Mouse (Mus musculus): ENCODE results near the gene Actl11.

Actl11 gene

DNA sequence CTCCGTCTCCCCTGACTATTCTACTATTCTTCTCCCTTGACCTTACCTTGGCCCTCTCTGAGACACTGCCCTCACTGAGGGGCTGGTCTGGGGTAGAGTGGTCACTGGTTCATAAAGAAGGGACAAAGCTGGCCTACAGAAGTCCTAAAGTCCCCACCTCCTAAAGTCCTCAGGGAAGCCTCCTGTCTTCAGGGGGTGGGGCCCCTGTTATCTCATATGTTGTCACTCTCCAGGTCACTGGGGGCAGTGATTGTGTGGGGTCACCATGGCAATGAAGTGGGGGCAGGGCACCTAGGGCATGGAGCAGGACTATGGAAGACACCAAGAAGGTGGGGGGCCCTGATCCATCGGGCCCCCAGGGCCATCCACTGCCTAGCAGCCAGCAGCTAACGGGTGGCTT, at the start of gene Actl11:
TSS of gene Actl11 (plus strand) at position 301 of the 400 bp plus-strand sequence.
- DNase-seq (ENCODE audit: low spot score) = no peak

DNA sequence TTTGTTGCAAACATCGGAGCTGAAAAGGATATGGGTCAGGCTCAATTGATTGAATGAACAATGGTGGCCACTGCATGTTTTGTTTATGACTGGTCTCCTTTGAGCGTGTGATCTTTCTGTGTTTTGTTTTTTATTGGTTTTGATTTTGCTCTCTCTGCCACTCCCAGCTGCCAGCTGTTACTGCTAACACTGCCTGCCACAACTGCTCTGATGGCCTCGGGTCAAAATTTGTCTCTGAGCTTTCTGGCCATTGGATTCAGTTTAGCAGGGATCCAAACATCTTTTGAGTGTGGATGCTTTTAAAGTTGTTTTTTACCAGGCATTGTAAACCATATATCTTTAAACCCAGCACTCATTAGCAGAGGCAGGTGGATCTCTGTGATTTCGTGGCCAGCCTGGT, 47.9 kb upstream of the Actl11 start:
- no peak for DNase-seq (ENCODE audit: low spot score)

DNA sequence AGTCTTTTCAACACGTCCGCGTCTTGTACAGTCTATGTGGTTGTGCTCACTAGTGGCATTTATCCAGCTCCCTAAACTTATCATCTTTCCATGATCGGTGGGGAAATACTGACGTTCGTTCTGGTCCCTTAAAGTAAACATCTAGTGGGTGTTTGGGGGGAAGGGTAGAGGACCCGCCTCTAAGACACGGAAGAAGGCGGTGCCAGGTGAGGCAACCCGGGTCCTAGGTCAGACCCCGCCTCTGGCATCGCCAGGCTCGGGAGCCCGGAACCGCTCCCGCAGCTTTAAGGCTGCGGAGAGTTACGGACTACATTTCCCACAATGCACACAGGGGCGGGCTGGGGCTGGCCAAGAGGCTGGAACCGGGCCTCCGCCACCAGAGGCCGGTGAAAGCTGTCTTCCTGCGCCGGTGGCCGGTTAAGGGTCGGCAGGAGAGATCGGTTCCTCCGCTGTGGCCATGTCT, 40.4 kb upstream of the Actl11 start, which contains the start of gene Mon1a:
TSS of gene Mon1a (plus strand) at position 348 of the 463 bp plus-strand sequence.
- peak; percentile 92 for DNase-seq (ENCODE audit: low spot score)

DNA sequence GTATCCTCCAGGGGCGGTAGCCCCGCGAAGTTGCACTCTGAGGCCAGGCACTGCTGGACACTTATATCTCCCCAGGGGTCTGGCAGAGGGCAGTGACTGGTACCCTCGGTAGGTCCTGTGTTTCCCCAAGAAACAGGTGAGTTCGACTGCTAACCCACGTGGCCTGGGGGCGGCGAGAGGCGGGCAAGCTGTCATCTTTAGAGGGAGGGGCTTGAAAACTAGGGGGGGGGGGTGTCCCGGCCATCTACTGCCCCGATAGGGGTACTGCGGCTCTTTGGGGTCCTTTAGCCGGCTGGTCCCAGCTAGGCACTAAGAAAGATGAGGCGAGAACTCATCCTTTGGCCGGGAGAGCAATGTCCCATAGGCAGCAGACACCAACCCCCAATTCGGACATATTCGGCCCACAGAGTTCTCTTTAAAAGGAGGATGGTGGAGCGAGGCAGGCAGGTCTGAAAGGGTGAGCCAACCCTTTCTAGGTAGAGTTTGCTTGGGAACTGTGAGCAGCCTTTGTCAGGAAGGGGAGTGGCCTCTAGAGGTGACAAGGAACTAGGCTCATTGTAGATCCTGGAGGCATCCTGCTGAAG, 39.9 kb upstream of the Actl11 start:
- DNase-seq (ENCODE audit: low spot score) = peak; percentile 46

DNA sequence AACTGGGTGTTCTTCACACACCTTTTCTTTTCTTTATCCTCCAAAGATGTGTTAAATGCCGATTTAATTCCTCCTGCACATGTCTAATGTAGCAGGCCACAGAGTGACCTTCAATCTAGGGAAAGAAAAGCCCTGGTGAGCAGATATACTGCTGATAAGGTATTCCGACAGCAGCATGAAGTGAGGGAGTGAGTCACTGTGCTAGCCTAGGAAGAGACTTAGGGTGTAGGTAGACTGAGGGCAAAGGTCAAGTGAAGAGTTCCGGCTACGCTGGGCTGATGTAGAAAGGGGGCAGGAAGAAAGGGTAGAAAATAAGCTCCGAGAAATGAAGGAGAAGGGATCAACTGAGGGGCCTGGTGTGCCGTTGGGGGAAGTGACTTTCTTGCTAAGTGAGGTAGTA, 38.0 kb upstream of the Actl11 start:
- DNase-seq (ENCODE audit: low spot score) = no peak

DNA sequence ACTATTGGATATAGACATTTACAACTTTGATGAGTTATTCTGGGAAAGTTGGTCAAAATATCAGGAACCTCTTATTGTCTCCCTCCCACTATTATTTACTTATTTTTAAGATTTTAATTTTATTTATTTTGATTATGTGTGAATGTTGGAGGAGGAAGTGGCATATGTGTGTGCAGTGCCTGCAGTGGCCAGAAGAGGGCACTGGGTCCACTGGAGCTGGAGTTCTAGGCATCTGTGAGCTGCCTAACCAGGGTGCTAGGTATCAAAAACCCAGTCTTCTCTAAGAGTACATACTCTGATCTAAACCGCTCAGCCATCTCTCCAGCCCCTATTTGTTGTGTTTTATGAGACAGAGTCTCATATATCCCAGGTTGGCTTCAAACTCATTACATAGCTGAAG, 37.2 kb upstream of the Actl11 start:
- peak; percentile 34 for DNase-seq (ENCODE audit: low spot score)

DNA sequence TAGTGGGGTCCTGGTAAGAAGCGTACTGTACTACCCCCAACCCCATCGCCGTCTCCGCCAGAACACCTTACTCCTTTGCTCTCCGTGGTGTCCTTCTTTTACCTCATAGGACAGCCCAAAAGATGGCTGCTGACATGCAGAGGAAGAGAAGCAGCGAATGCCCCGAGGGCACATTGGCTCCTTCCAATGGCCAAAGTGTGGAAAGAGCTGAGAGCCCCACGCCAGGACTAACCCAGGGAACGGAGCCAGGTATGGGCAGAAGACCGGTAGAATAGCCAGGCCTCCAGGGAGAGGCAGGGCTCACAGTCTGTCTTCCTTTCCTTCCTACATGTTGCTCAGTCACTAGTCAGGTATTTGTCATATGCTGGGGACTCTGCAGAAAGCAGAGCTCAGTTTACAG, 29.7 kb upstream of the Actl11 start:
- no peak for DNase-seq (ENCODE audit: low spot score)

DNA sequence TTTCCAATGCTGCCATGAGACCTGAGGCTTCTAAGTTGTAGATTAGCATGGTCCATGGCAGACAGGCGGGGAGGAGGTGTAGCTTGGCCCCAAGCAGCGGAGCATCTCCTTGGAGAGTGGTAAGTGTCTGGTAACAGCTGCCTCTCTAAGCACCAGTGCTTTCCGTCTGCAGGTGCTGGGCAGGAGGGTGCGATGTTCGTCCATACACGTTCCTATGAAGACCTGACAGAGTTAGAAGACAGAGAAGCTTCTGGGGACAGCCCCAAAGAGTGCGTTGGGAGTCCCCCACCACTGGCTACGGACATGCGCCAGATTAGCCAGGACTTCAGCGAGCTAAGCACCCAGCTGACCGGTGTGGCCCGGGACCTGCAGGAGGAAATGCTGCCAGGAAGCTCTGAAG, 28.4 kb upstream of the Actl11 start:
- no peak for DNase-seq (ENCODE audit: low spot score)

DNA sequence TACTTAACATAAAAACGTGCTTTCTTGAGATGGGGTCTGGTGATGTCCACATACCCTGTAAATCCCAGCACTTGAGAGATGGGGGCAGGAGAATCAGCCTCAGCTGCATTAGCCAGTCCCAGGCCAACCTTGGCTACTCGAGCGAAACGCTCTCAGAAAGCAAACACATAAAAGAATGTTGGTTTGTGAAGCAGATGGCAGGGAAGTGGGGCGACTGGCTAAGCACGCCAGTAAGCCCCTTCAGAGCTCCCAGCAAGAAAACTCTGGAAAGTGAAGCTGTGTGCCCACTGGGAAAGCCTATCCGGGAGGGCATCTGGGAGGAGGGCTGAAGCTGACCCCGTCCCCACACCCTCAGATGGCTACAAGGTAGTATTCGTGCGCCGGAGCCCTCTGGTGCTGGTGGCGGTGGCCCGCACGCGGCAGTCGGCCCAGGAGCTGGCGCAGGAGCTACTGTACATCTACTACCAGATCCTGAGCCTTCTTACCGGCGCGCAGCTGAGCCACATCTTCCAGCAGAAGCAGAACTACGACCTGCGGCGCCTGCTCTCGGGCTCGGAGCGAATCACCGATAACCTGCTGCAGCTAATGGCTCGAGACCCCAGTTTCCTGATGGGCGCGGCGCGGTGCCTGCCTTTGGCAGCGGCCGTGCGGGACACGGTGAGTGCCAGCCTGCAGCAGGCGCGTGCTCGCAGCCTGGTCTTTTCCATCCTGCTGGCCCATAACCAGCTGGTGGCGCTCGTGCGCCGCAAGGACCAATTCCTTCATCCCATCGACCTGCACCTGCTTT, 27.2 kb upstream of the Actl11 start:
- DNase-seq (ENCODE audit: low spot score) = peak; percentile 15

DNA sequence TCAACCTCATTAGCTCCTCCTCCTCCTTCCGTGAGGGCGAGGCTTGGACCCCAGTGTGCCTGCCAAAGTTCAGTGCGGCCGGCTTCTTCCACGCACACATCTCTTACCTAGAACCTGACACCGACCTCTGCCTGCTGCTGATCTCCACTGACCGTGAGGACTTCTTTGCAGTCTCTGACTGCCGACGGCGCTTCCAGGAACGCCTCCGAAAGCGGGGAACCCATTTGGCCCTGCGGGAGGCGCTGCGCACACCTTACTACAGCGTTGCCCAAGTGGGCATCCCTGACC, 26.7 kb upstream of the Actl11 start:
- DNase-seq (ENCODE audit: low spot score) = no peak

DNA sequence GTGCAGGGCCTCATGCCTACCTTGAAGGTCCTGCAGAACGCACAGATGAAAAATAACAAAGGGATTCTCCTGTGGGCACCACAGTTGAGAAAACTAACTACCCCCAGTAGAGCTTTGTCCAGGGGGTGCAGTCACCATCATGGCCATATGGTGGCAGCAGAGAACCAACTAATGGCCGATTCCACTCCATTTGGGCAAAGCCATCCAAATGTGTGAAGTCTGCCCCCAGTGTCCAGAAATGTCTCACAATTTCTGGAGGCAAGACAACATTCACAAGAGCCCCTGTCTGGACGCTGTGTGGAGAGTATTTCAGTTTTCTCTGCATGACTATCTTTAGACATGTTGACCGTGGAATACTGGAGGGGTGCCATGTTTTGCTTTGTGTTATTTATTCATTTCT, 23.5 kb upstream of the Actl11 start:
- peak; percentile 81 for DNase-seq (ENCODE audit: low spot score)

DNA sequence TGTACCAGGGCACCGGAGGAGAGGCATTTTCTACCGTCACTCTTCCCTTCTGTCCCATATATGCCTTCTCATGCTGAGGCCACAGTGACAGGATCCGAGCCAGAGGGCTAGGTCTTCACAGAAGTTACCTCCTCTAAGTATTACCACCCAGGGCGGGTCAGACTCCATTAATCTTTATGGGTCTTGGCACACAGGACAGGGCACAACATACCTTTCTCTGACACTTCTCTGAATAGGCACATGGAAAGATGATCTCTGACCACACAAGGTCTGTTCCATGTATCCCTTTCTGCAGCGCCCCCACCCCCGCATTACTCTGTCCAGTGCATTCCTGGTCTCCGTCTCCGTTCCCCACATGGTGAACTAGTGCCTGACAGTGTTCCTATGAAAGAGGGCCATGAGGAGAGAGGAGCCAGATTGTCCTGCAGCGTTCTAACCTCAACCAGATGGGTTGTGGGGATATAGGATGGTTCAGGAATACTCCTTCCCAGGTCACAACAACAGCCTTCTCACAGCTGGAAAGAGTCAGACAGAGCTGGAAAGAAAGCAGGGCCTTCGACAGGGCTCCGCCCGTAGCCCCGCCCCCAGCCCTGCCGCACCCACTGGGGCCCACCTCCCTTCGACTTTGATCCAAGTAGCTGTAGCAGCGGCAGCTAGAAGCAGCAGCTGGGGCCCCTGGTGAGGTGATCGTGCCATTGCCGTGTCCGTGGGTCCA, 21.9 kb upstream of the Actl11 start, which contains the start of gene Mst1r:
TSS of gene Mst1r (plus strand) at position 622 of the 715 bp plus-strand sequence.
- peak; percentile 16 for DNase-seq (ENCODE audit: low spot score)

DNA sequence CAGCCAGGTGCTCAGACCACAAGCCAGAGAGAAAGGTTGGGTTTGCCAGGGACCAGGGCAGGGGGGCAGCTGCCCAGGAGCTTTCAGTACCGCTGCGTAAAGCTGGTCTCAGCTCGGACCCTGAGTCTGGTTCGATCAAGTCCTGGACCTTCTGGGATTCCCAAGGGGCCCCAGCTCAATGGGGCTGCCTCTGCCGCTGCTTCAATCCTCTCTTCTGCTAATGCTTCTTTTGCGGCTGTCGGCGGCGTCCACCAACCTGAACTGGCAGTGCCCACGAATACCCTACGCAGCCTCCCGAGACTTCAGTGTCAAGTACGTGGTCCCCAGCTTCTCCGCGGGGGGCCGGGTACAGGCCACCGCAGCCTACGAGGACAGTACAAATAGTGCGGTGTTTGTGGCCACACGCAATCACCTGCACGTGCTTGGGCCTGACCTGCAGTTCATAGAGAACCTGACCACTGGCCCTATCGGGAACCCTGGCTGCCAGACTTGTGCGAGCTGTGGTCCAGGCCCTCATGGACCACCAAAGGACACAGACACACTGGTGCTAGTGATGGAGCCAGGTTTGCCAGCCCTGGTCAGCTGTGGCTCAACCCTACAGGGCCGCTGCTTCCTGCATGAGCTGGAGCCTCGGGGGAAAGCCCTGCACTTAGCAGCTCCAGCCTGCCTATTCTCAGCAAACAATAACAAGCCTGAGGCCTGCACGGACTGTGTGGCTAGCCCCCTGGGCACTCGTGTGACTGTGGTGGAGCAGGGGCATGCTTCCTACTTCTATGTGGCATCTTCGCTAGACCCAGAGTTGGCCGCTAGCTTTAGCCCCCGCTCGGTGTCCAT, 21.1 kb upstream of the Actl11 start:
- DNase-seq (ENCODE audit: low spot score) = no peak

DNA sequence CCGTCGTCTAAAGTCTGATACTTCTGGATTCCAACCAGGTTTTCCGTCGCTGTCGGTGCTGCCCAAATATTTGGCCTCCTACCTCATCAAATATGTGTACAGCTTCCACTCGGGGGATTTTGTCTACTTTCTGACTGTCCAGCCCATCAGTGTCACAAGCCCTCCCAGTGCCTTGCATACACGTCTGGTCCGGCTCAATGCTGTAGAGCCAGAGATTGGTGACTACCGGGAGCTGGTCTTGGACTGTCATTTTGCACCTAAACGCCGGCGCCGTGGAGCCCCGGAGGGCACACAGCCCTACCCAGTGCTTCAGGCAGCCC, 20.5 kb upstream of the Actl11 start:
- no peak for DNase-seq (ENCODE audit: low spot score)

DNA sequence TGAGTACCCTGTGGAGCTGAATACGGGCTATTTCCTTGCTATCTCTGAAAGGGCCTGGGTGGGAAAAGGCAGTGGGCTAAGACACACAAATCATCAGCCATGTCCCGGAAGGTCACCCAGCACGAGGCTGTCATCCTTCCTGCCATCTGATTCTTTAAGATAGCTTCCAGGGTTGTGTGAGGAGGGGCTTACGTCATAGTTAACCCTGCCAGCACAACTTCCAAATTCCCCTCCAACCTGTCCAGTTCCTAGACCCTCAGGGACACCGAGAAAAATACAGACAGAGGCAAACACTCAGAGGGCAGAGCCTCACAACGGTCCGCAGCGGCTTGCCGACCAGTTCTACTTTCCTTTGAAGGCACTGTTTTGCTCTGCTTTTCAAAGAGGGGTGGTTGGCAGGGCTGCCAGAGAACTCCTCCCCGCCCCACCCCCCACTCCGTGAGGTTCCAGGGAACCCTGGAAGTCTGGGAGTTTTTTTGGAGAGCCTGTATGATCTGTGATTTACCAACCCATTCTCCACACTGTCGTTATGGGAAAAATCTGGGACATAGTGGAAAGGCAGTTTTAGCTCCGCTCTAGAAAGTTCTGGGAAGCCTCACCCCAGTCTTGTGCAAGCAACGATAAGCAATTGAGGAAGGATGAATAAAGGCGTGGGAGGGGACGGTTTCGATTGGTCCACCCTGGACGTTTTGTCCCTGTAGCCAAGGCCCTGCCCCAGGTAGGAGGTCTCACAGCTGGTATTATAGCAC, 19.7 kb upstream of the Actl11 start:
- DNase-seq (ENCODE audit: low spot score) = no peak

DNA sequence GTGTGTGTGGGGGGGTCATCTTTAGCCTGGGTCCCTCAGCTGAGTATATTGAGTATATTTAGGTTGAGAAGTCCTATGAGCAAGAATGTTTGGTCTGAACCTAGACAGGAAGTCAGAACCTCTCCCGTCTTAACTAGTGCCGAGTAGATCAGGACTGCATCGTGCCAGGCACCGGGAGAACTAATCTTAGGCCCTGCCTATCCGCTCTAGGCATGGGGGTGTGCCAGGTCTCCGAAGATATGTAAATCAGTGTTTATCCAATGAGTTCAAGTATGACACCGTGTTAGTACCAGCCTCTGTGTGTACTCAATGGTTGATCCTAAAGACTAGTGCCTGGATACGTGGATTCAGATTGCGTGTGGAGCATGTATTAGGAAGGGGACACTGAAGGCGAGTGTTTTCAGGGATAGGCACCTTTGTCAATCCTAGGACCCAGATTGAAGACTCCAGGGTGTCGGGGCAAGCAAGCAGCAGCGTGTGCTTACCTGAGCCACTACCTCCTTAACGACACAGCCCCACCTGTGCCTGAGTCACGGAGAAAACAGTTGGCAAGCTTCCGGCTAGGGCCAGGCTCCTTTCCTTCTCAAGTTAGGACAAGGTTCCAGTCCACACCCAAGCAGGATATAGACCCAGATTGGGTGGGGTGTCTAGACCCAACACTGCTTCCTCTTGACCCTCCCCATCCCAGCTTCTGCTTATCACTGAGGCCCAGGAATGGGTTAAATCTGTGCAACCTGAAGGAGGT, 18.1 kb upstream of the Actl11 start:
- no peak for DNase-seq (ENCODE audit: low spot score)

DNA sequence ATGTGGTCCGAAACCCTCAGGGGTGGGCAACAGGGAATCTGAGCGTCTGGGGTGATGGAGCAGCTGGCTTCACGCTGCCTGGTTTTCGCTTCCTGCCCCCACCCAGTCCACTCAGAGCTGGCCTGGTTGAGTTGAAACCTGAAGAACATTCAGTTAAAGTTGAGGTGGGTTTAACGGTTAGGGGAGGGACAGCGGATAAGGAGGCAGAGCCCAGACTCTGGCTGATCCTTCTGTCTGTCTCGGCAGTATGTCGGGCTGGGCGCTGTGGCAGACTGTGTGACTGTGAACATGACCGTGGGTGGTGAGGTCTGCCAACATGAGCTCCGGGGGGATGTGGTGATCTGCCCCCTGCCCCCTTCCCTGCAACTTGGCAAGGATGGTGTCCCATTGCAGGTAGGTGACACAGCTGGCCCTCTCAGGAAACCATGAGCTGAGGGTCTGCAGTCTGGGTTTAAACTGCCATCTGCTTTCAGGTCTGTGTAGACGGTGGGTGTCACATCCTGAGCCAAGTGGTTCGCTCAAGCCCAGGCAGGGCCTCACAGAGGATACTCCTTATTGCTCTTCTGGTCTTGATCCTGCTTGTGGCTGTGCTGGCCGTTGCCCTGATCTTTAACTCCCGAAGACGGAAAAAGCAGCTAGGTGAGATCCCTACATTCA, 13.4 kb upstream of the Actl11 start:
- no peak for DNase-seq (ENCODE audit: low spot score)

DNA sequence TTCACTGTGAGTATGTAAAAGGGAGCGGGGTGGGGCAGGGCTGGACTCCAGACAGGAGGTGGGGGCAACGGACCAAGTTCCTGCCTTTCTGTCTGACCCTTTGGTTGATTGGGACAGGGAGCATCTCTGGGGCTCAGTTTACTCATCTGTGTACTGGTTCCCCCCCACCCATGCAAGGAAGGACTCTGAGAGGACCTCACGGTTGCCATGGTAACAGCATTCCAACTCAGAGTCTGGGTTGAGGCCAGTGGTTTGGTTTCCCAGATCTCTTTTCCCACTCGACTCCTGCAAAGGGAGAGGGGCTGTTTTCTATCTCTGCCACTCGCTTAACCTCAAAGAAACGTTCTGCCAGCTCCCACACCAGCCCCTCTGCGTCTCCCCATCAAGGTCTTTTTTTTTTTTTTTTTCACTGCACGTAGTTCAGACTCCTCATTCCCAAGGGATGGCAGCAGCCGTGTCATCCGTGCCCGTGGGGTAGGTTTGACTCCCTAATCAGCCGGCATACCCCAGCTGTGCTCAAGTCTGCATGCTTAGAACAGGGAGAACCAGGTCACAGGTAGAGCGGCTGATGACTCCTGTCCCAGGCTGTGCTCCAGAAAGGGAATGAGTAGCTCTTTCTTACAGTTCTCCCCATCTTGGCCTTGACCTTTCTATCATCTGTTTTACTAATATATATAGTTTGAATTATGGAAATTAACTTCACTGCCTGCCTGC, 10.2 kb upstream of the Actl11 start:
- no peak for DNase-seq (ENCODE audit: low spot score)

DNA sequence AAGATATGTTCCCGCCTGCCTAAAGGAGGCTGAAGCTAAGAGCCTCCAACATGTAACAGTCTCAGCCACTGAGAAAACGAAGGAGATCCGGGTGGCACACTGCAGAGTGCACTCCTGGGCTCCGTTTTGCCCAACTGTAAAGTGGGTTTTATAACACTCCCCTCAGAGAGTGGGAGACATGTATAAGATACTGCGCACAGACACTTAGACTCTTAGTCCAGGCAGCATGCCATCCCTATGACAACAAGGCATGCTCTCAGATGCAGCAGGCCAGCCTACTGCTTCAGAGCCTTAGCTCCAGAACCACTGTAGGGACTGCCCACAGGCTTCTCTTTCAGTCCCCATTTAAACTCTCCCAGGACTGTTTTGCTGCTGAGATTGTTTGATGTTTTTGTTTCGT, 9.4 kb upstream of the Actl11 start:
- no peak for DNase-seq (ENCODE audit: low spot score)

DNA sequence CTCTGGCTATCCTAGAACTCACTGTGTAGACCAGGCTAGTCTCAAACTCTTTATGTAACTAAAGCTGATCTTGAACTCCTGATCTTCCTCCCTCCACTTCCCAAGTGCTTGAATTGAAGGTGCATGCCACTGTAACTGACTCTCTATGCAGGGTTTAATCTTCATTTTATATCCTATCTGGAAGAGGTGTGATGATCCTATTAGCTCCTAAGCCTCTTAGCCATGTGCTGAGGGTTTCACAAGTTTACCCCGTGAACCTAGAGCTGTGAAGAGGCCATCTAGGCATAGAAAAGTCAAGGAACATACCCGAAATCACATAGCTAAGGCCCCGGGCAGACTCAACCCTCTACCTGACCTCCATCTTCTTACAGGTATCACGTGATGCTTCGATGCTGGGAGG, 8.8 kb upstream of the Actl11 start:
- DNase-seq (ENCODE audit: low spot score) = no peak
